Mouse (Mus musculus) limb, embryonic 11.5 days (tissue): ENCODE data around the gene Sgip1. TPM values are rescaled to one million over a fixed set of nuclear protein-coding genes. Genes with fewer than 3 reads are reported as not detected.
A peak's percentile ranks its signal among the peaks of the same experiment; 100 is the strongest.

Experiments used
- ATAC-seq: fragments of 200-750 bp; cut with Nextera tagmentation; 2 replicates; pipeline ENCODE4 v1.8.0; 2017; ENCODE audit warnings: low read depth; ENCODE audit not compliant: insufficient number of reproducible peaks, low FRiP score, low TSS enrichment
- DNase-seq: peaks from one replicate; pipeline ENCODE4 v3.0.0-alpha.2; 2015; ENCODE audit warnings: low spot score
- H3K27ac ChIP-seq: fragments of 300-500 bp; sonication (generic); replicated peaks from 2 replicates; pipeline ENCODE4 v1.5.1; 2014; ENCODE audit warnings: low read depth, mild to moderate bottlenecking, low read length
- H3K27me3 ChIP-seq: fragments of 300-500 bp; sonication (generic); 2 replicates; pipeline ENCODE4 v1.6.1; 2014; ENCODE audit warnings: mild to moderate bottlenecking, low read length, mixed read lengths; ENCODE audit not compliant: control insufficient read depth, insufficient read depth
- H3K36me3 ChIP-seq: fragments of 300-500 bp; sonication (generic); 2 replicates; pipeline ENCODE4 v1.6.1; 2014; ENCODE audit warnings: mild to moderate bottlenecking, low read length, moderate library complexity, mixed read lengths; ENCODE audit not compliant: control insufficient read depth, insufficient read depth
- H3K4me1 ChIP-seq: fragments of 300-500 bp; sonication (generic); 2 replicates; pipeline ENCODE4 v1.6.1; 2014; ENCODE audit warnings: low read length, mixed read lengths; ENCODE audit not compliant: control insufficient read depth, insufficient read depth
- H3K4me2 ChIP-seq: fragments of 300-500 bp; sonication (generic); 2 replicates; pipeline ENCODE4 v1.6.1; 2014; ENCODE audit warnings: low read depth, mild to moderate bottlenecking, moderate library complexity; ENCODE audit not compliant: severe bottlenecking
- H3K4me3 ChIP-seq: fragments of 300-500 bp; sonication (generic); 2 replicates; pipeline ENCODE4 v1.5.1; 2014; ENCODE audit warnings: low read depth, low read length
- H3K9ac ChIP-seq: fragments of 300-500 bp; sonication (generic); 2 replicates; pipeline ENCODE4 v1.6.1; 2014; ENCODE audit warnings: mild to moderate bottlenecking, low read length
- H3K9me3 ChIP-seq: fragments of 300-500 bp; sonication (generic); 2 replicates; pipeline ENCODE4 v1.6.1; 2016; ENCODE audit warnings: low read length; ENCODE audit not compliant: control insufficient read depth
- WGBS: fragments of 180-500 bp; shearing (Covaris S2); extraction: QIAGEN DNeasy Blood & Tissue Kit; methylation state at CpG from one replicate; pipeline ENCODE4 v1.1.7; 2014; 5-methylcytosine and 5-hydroxymethylcytosine counted together
- polyA plus RNA-seq: library from polyadenylated mRNA; unstranded; fragments of >200 nt; fragmentation: Nextera tagmentation; extraction: Ambion mirVana; gene quantifications from 2 replicates; pipeline ENCODE4 v1.2.1, GENCODE M21; 2014

Sgip1 gene
- polyA plus RNA-seq, 1 experiment from 2014 or later: 5.2 TPM

DNA sequence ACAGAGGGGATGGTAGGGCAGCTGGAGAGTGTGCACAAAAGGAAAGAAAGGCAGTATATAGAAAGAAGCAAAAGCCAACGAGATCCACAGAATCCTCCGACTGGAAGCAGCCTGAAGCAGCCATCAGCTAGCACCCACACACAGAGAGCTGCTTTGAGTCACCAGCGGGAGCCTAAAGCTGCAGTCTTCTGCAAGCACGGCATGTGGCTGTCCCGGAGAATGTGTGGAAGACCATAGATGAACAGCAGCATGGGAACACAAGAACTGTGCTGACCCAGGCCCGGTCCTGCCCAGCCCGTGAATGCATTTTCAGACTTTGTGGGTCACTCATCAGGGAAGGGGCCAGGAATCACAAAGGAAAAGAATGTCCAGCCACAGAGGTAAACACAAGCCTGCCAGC lies 115.0 kb downstream of the Sgip1 start:
- no peak overlapping the region for H3K4me3 ChIP-seq
- DNase-seq: no peak
- 80% methylated on average over 7 of the region's 7 CpGs for WGBS

DNA sequence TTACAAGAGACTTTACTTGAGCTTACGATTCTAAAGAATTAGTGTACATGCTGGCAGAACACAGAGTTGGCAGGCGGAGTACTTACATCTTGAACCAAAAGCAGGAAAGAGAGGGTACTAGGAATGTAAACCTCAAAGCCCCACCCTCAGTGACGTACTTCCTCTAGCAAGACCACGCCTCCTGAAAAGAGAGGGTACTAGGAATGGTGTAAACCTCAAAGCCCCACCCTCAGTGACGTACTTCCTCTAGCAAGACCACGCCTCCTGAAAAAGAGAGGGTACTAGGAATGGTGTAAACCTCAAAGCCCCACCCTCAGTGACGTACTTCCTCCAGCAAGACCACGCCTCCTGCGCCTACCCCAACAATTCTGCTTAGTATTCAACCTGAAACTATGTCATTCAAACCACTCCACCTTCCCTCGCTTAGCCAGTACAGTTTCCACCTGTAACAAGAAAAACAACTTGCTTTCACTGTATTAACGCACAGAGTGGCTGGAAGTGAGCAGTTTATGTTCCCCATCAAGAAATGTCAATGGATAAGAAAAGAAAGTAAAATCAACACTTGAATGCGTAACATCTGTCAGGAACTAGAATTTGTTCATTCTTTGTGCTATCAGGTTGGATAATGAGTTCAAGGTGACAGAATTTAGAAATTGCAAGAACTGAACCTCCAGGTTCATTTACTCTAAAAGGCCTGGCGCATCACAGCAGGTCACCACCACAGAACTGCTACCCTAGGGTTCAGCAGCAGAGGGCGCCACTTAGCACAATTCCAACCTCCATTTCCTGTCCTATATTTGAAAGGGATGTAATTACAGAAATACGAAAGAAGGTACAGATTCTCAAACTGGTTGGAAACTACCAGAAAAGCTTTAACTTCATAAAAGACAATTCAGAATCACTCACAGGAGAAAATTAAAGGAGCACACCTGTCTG lies 118.4 kb downstream of the Sgip1 start:
- Histone ChIP-seq H3K9ac (no peak overlapping the region), H3K36me3 (no peaks in the 10 kb centered on the region), H3K4me1 (no peaks in the 10 kb centered on the region), H3K27ac (no peak overlapping the region), H3K4me2 (no peak overlapping the region), H3K9me3 (no peaks in the 10 kb centered on the region), H3K27me3 (no peaks in the 10 kb centered on the region), H3K4me3 (no peak overlapping the region)
- 90% methylated on average over 15 of the region's 15 CpGs for WGBS
- ATAC-seq: no peak
- peak; percentile 52 for DNase-seq

More for the DNA sequence above, 115.0 kb downstream of the Sgip1 start:
- Histone ChIP-seq H3K9me3 (no peaks in the 10 kb centered on the region), H3K4me2 (no peak overlapping the region), H3K4me1 (no peaks in the 10 kb centered on the region), H3K9ac (no peak overlapping the region), H3K27ac (no peak overlapping the region), H3K27me3 (no peaks in the 10 kb centered on the region), H3K36me3 (no peaks in the 10 kb centered on the region)
- no peak for ATAC-seq

DNA sequence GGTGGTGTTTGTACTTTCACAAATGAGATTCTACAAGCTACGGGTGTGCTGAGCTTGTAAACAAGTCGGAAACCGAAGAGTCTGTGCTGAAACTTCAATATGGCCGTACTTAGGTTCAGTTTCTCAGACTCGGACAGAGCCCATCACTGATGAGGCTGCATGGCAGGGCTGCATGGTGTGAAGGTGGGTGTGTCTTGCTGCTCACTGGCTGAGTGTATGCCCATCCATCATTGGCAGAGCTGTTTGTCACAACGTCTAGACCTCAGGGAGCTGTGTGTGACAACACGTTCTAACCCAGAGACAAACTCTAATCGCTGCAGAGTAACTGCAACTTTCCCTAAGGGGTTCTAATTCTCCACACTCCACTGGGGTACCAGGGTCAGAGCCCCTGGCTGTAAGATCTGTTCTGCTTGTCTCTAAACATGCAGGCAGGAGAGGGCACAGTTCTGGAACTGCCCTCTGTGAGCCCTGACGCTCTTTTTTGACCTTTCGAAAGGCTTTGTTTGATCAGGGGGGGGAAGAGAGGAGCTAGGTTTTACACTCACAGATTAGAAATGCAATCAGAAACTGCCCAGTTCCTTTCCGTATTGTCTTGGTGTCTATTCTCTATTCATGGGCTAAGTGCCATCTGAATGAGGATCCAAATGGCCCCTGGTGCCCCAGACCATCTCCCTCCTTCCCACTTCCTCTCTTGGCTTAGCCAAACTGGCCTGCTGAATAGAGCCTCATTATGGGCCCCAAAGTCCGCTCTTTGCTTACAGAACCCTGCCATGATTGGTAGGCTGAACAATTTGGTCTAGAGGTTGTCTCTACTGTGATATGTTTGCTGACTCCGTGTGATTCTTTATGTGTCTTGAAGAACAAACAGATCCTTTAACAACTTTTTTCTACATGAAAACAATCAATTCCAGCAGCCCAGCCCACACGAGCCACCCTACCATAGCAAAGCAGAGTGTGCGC lies 121.9 kb downstream of the Sgip1 start:
- H3K36me3 ChIP-seq: no peaks in the 10 kb centered on the region
- WGBS: 78% methylated on average over 15 of the region's 15 CpGs
- H3K4me3 ChIP-seq: no peak overlapping the region
- H3K4me1 ChIP-seq: no peaks in the 10 kb centered on the region
- DNase-seq (no peak), ATAC-seq (no peak)
- H3K9ac ChIP-seq: no peak overlapping the region
- H3K27ac ChIP-seq: no peak overlapping the region
- no peaks in the 10 kb centered on the region for H3K27me3 ChIP-seq
- H3K4me2 ChIP-seq: no peak overlapping the region
- H3K9me3 ChIP-seq: no peaks in the 10 kb centered on the region

DNA sequence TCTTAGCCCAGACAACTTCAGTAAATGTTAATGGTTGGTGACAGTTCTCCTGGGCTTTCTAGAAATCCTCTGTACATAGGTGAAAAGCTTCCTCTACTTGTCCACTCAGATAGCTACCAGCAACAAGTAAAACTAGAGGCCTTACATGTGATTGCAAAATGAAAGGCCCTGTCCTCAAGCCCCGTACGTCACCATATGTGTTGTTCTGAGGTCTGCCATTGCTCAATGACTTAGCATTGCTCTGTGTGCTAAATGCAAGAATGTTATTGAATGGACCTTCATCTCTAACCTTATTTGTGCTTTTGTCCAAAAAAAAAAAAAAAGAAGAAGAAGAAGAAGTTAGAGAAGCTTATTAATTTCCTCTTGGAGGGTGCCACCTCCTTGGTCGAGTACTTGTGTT lies 125.4 kb downstream of the Sgip1 start:
- H3K36me3 ChIP-seq: no peaks in the 10 kb centered on the region
- H3K9me3 ChIP-seq: no peaks in the 10 kb centered on the region
- no peak for ATAC-seq
- no peak overlapping the region for H3K4me2 ChIP-seq
- no peaks in the 10 kb centered on the region for H3K4me1 ChIP-seq
- H3K4me3 ChIP-seq: no peak overlapping the region
- DNase-seq: no peak
- H3K9ac ChIP-seq: no peak overlapping the region
- H3K27me3 ChIP-seq: no peaks in the 10 kb centered on the region
- H3K27ac ChIP-seq: no peak overlapping the region
- 91% methylated on average over 3 of the region's 3 CpGs for WGBS

DNA sequence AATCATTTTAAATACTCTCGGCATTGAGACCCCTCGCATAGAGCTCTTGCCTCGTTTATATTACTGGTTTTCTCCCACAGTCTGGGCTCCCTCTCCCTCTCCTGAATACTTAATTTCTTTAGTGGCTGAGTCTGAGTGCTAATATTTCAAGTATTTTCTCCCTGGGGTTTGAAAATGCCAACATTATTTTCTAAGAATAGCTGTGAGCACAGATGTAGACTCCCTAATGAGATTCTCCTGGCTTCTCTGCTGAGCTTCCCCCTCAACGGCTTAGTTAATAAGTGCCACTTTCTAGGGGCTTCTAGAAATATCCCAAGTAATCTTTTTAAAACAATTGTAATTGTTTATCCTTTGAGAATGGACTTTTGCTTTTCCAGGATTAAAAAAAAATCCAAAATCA lies 130.2 kb downstream of the Sgip1 start:
- DNase-seq: no peak
- Histone ChIP-seq H3K9ac (no peak overlapping the region), H3K4me2 (no peak overlapping the region), H3K36me3 (no peaks in the 10 kb centered on the region), H3K4me3 (no peak overlapping the region), H3K27ac (no peak overlapping the region), H3K4me1 (no peaks in the 10 kb centered on the region), H3K9me3 (no peaks in the 10 kb centered on the region), H3K27me3 (no peaks in the 10 kb centered on the region)
- WGBS: 84% methylated on average over 4 of the region's 4 CpGs
- no peak for ATAC-seq

DNA sequence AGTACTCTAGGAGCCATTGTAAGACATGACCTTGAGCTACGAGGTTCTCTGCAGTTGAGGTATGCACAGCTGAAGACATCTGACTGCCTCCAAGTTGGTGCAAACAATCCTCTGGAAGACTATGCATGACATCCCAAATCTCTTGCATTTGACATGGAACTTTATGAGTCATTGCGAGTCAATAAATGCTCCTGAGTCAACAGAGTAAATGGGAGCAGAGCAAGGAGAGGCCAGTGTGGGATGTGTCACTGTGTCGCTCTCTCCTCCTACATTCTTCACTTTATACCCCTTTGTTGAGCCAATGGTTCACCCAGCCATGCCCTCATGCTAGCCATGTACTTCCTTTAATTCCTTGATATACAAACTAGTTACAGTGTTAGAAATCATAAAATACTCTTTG lies 142.0 kb downstream of the Sgip1 start:
- Histone ChIP-seq H3K9me3 (no peaks in the 10 kb centered on the region; the same call in 1 of the 2 replicates), H3K27me3 (no peaks in the 10 kb centered on the region), H3K4me2 (no peak overlapping the region), H3K9ac (no peak overlapping the region), H3K27ac (no peak overlapping the region), H3K36me3 (no peaks in the 10 kb centered on the region), H3K4me1 (no peaks in the 10 kb centered on the region), H3K4me3 (no peak overlapping the region)
- WGBS: 97% methylated on average over 3 of the region's 3 CpGs
- ATAC-seq (no peak), DNase-seq (no peak)

DNA sequence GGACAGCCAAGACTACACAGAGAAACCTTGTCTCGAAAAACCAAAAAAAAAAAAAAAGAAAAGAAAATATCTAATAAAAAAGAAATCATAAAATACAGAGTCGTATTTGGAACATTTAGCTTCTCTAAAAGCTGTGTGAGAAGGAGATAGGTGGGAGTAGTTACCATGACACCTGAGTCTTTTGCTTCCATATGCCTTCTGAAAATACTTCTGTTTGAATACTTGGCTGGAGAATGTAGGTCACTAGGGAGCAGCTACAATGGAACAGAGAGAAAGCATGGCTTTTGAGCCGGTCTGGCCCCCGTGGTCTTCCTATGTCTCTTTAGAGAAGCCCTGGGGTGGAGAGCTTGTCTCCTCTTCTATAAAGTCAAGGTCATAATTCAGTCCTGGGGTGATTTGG lies 143.1 kb downstream of the Sgip1 start:
- no peak overlapping the region for H3K4me2 ChIP-seq
- no peak overlapping the region for H3K27ac ChIP-seq
- no peaks in the 10 kb centered on the region for H3K27me3 ChIP-seq
- H3K4me1 ChIP-seq: no peaks in the 10 kb centered on the region
- ATAC-seq: no peak
- no peaks in the 10 kb centered on the region; the same call in 1 of the 2 replicates for H3K9me3 ChIP-seq
- DNase-seq: no peak
- 93% methylated on average over 4 of the region's 4 CpGs for WGBS
- no peak overlapping the region for H3K4me3 ChIP-seq
- no peak overlapping the region for H3K9ac ChIP-seq
- no peaks in the 10 kb centered on the region for H3K36me3 ChIP-seq

DNA sequence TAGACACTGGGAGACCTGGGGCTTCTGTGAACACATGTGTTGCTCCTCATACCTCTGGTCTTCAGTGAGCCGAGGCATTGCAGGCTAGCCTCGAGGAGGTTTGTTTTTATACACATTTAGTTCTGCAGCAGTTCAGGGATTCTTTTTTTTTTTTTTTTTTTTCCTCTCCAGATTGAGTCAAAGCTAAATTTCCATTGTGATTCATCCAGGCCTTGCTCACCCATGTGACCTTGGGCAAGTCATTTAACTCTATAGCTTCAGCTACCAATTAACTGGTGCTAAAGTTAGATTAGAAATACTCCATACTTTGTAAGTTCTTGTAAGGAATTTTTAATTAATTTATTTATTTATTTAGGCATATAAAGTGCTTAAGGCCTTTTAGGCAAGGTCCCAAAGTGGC lies 145.4 kb downstream of the Sgip1 start:
- Histone ChIP-seq H3K4me3 (no peak overlapping the region), H3K9me3 (no peaks in the 10 kb centered on the region; the same call in 1 of the 2 replicates), H3K27ac (no peak overlapping the region), H3K27me3 (no peaks in the 10 kb centered on the region), H3K4me1 (no peaks in the 10 kb centered on the region), H3K9ac (no peak overlapping the region), H3K4me2 (no peak overlapping the region), H3K36me3 (no peaks in the 10 kb centered on the region)
- no peak for ATAC-seq
- DNase-seq: no peak
- 84% methylated on average over 2 of the region's 2 CpGs for WGBS
